Mouse (Mus musculus): ENCODE measurements at regions not wholly inside any gene's neighbourhood (a gene's known extent, or its start where the extent isn't known, plus 50 kb on each side); places are given as distances from the start of the nearest gene placed in this dataset.

- TF ChIP-seq CTCF (IDR thresholded peaks at IDR 0.05; ENCODE audit: low read depth) (no peak), EP300 (IDR thresholded peaks at IDR 0.05; ENCODE audit: low read depth) (no peak)
Observed at GRCm38 (mm10) chr8:37398957-37399356, 405.6 kb downstream of the AI429214 start.

Data from liver, postnatal 0 days (tissue).